Mouse (Mus musculus) hematopoietic multipotent progenitor cell, adult 10-12 weeks (in vitro differentiated cells): ENCODE results near the gene Bmp15. TPM values are rescaled to one million over a fixed set of nuclear protein-coding genes. Genes with fewer than 3 reads are reported as not detected.

ENCODE experiments used
- polyA plus RNA-seq: library from polyadenylated mRNA; stranded (reverse); fragments of >175 nt; gene quantifications from 2 replicates; pipeline ENCODE4 v1.2.3, GENCODE M21; 2012; ENCODE audit warnings: low replicate concordance

Bmp15 gene
- not detected in 2 replicates for polyA plus RNA-seq

GRCm38 (mm10) chrX:6320621-6321020 is at the start of gene Bmp15:
Bmp15 (minus strand) TSS chrX:6320721.

Other genes starting within 250 kb of the Bmp15 start
- gene AU022751, start 237.3 kb downstream of the Bmp15 start, polyA plus RNA-seq = not detected in 2 replicates
- not detected in 2 replicates for gene Nudt10, start 147.7 kb downstream of the Bmp15 start, polyA plus RNA-seq
- 0.06 TPM in 1 of 2 replicates, not detected in the other for gene Shroom4, start 79.1 kb upstream of the Bmp15 start, polyA plus RNA-seq